Mouse (Mus musculus): ENCODE results near the gene Hnrnpa0. TPM values are rescaled to one million over a fixed set of nuclear protein-coding genes. Genes with fewer than 3 reads are reported as not detected.

The Hnrnpa0 gene
- total RNA-seq, 4 experiments from 2014 or later = 91.1 to 119 (median 106) TPM

Other genes with a start within 250 kb of the Hnrnpa0 start
- 100 to 1,000 TPM; 180 to 224 (median 201) TPM for gene Spock1, start 220.2 kb downstream of the Hnrnpa0 start, total RNA-seq (2022)
- gene Klhl3, start 15.0 kb downstream of the Hnrnpa0 start, total RNA-seq (2022) = 10 to 100 TPM; 33.8 to 50.3 (median 42.2) TPM
- 10 to 100 TPM; 29.5 to 39.2 (median 33.4) TPM for gene Idnk, start 29.1 kb upstream of the Hnrnpa0 start, total RNA-seq (2022)
- 100 to 1,000 TPM; 139 to 165 (median 152) TPM for gene Ubqln1, start 87.1 kb upstream of the Hnrnpa0 start, total RNA-seq (2022)
- gene Gkap1, start 147.1 kb upstream of the Hnrnpa0 start, total RNA-seq (2022) = 10 to 100 TPM; 17.6 to 22.4 (median 19.1) TPM
- gene Kif27, start 230.6 kb upstream of the Hnrnpa0 start, total RNA-seq (2022) = 1 to 10 TPM; 2.9 to 4.5 (median 4.1) TPM

Measured in layer of hippocampus, adult 8-10 months (tissue).